Mouse (Mus musculus): ENCODE results near the gene Baz2b.

- TF ChIP-seq CTCF (IDR thresholded peaks at IDR 0.05; ENCODE audit: low read depth) (no peak), EP300 (optimal IDR thresholded peaks at IDR 0.05) (no peak)
These were observed 277.4 kb downstream of the Baz2b start for GRCm38 (mm10) chr2:59932244-59932643.
